Mouse (Mus musculus): ENCODE measurements around the gene Fam168a. TPM values are rescaled to one million over a fixed set of nuclear protein-coding genes. Genes with fewer than 3 reads are reported as not detected.

Gene Fam168a
- polyA plus RNA-seq, 1 experiment from 2014 or later, result 6.3 TPM

DNA sequence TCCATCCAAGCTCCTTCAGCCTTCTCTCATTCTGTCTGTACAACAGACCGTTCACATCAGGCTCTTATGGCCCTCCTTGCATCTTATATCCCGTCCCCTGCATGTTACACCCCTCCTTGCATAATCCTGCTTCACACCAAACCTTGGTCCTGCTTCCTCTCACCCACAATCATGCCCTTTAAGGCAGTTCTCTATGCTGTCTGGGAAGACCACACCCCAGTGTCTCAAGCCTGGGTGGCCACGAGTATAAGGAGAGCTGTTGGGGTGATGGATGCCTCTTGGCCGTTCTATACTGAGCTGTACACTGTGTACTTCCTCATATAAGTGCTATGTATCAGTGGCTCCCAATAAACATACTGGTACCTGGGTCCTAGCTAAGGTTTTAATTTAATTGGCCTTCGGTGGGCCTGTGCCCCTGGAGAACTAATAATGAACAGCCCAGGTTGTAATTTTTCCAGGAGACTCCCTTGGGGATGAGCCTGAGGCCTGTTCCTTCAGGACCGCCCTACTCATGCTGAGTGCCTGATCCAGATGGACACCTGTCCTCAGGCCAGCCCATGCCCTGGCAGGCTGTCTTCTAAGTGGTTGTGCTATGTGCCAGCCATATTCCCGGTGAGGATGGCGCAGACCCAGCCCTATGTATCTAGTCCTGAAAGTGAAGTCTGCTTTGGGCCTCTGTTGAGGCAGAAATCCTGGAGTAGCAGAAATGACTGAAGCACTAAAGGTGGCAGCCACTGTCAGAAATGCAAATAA is 163.6 kb downstream of the Fam168a start:
- Histone ChIP-seq H3K4me1 (ENCODE audit: control insufficient read depth, low read depth, low read length) (peaks cover 12% of the 10 kb centered on the region), H3K9me3 (replicated peaks; ENCODE audit: control insufficient read depth, low read length) (no peaks in the 10 kb centered on the region), H3K4me2 (ENCODE audit: low read depth, low read length) (no peak overlapping the region), H3K9ac (ENCODE audit: low read depth, low read length) (no peak overlapping the region), H3K27ac (ENCODE audit: low read length) (no peak overlapping the region), H3K36me3 (ENCODE audit: control insufficient read depth, insufficient read depth) (no peaks in the 10 kb centered on the region), H3K4me3 (ENCODE audit: low read depth, low read length) (no peak overlapping the region), H3K27me3 (ENCODE audit: control insufficient read depth, insufficient read depth, low read depth, low read length) (no peaks in the 10 kb centered on the region)
- no peak for ATAC-seq (ENCODE audit: low read depth)
- 62% methylated on average over 8 of the region's 8 CpGs for WGBS (ENCODE audit: insufficient replicate concordance)

DNA sequence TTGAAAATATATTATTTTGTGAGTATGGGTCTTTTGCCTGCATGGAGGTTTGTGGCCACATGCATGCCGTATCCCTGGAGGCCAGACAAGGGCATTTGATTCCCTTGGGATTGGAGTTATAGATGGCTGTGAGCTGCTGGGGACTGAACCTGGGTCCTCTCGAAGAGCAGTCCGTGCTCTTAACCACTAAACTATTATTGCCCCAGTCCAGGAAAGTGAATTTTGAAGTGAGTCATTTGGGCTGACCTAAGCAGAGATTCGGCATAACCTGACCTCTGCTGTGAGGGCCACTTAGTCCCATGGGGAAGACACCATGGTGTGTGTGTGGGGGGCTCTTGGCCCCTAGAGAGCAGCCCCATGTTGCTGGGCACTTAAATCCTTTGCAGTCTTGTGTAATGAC is 164.9 kb downstream of the Fam168a start:
- Histone ChIP-seq H3K27me3 (ENCODE audit: control insufficient read depth, insufficient read depth, low read depth, low read length) (no peaks in the 10 kb centered on the region), H3K36me3 (ENCODE audit: control insufficient read depth, insufficient read depth) (no peaks in the 10 kb centered on the region), H3K27ac (ENCODE audit: low read length) (no peak overlapping the region), H3K4me3 (ENCODE audit: low read depth, low read length) (no peak overlapping the region), H3K4me2 (ENCODE audit: low read depth, low read length) (no peak overlapping the region), H3K9me3 (replicated peaks; ENCODE audit: control insufficient read depth, low read length) (no peaks in the 10 kb centered on the region), H3K9ac (ENCODE audit: low read depth, low read length) (no peak overlapping the region), H3K4me1 (ENCODE audit: control insufficient read depth, low read depth, low read length) (peaks cover 12% of the 10 kb centered on the region)
- WGBS (ENCODE audit: insufficient replicate concordance), result 80% methylated on average over 4 of the region's 4 CpGs
- no peak for ATAC-seq (ENCODE audit: low read depth)

DNA sequence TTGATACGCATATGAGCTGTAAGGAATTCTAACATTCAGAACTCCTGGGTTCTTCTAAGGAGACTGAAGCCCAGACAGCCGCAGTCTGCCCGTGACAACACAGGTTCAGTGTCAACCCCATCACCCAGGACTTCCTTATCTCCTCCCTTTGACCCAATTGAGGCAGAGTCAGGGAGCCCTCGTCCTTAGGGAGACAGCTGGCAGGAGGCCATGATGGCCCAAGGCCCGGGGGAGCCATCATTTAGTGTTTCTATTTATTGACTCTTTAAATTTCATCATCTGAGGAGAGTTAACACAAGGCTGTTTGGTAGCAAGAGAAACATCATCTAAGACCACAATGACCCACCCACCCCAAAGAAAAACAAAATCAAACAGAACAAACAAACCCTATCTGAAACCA is 165.5 kb downstream of the Fam168a start:
- H3K9me3 ChIP-seq (replicated peaks; ENCODE audit: control insufficient read depth, low read length), result no peaks in the 10 kb centered on the region
- no peak for ATAC-seq (ENCODE audit: low read depth)
- no peak overlapping the region for H3K4me3 ChIP-seq (ENCODE audit: low read depth, low read length)
- H3K36me3 ChIP-seq (ENCODE audit: control insufficient read depth, insufficient read depth), result no peaks in the 10 kb centered on the region
- no peaks in the 10 kb centered on the region for H3K27me3 ChIP-seq (ENCODE audit: control insufficient read depth, insufficient read depth, low read depth, low read length)
- H3K9ac ChIP-seq (ENCODE audit: low read depth, low read length), result no peak overlapping the region
- no peak overlapping the region for H3K4me2 ChIP-seq (ENCODE audit: low read depth, low read length)
- 55% methylated on average over 5 of the region's 5 CpGs for WGBS (ENCODE audit: insufficient replicate concordance)
- no peak overlapping the region for H3K27ac ChIP-seq (ENCODE audit: low read length)
- H3K4me1 ChIP-seq (ENCODE audit: control insufficient read depth, low read depth, low read length), result peaks cover 12% of the 10 kb centered on the region

DNA sequence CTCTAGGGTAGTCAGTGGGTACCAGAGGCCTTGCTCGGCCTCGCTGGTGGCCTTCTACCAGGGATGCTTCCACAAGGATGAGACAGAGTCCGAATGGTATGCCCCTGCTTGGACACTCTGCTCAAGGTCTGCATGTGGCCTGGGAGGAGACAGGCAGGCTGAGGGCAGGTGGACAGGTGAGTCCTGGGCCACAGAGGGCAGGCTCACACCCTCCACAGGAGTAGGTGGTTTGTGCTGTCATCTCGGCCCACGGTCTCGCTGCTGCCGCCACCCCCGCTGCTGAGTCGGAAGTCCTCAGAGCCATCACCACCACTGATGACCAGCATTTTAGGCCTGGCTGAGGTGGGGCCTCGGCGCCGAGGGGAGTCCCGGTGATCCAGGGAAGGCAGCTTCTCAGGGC is 166.8 kb downstream of the Fam168a start:
- no peak overlapping the region for H3K4me3 ChIP-seq (ENCODE audit: low read depth, low read length)
- H3K9me3 ChIP-seq (replicated peaks; ENCODE audit: control insufficient read depth, low read length), result no peaks in the 10 kb centered on the region
- H3K27me3 ChIP-seq (ENCODE audit: control insufficient read depth, insufficient read depth, low read depth, low read length), result no peaks in the 10 kb centered on the region
- no peak for ATAC-seq (ENCODE audit: low read depth)
- no peak overlapping the region for H3K4me2 ChIP-seq (ENCODE audit: low read depth, low read length)
- no peak overlapping the region for H3K27ac ChIP-seq (ENCODE audit: low read length)
- 84% methylated on average over 13 of the region's 13 CpGs for WGBS (ENCODE audit: insufficient replicate concordance)
- no peak overlapping the region for H3K9ac ChIP-seq (ENCODE audit: low read depth, low read length)
- no peaks in the 10 kb centered on the region for H3K36me3 ChIP-seq (ENCODE audit: control insufficient read depth, insufficient read depth)
- peaks cover 4% of the 10 kb centered on the region for H3K4me1 ChIP-seq (ENCODE audit: control insufficient read depth, low read depth, low read length)

DNA sequence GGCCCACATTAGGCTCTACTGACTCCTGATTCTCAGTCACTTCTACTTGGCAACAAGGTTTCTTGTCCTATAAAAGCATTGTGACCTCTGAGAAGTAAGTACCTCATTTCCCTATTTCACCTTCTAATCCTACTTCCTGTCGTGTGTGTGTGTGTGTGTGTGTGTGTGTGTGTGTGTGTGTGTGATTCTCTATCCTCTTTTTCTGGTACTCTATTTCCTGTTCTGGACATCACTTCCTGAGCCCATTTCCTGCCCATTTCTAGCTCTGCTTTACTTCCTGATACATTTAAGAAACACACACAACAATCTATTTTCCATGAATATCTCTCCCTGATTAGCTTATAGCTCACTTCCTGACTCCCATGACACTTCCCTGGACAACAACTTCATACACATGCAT is 169.4 kb downstream of the Fam168a start:
- H3K9ac ChIP-seq (ENCODE audit: low read depth, low read length), result no peak overlapping the region
- H3K4me3 ChIP-seq (ENCODE audit: low read depth, low read length), result no peak overlapping the region
- H3K4me1 ChIP-seq (ENCODE audit: control insufficient read depth, low read depth, low read length), result peaks cover 5% of the 10 kb centered on the region
- H3K4me2 ChIP-seq (ENCODE audit: low read depth, low read length), result no peak overlapping the region
- H3K27me3 ChIP-seq (ENCODE audit: control insufficient read depth, insufficient read depth, low read depth, low read length), result no peaks in the 10 kb centered on the region
- H3K27ac ChIP-seq (ENCODE audit: low read length), result 0 out of 2 replicates have a peak overlapping the region, but pooled peaks have one; percentile 41
- ATAC-seq (ENCODE audit: low read depth), result no peak
- WGBS (ENCODE audit: insufficient replicate concordance), result 17% methylated on average over 1 of the region's 1 CpGs
- no peaks in the 10 kb centered on the region for H3K36me3 ChIP-seq (ENCODE audit: control insufficient read depth, insufficient read depth)
- H3K9me3 ChIP-seq (replicated peaks; ENCODE audit: control insufficient read depth, low read length), result no peaks in the 10 kb centered on the region

DNA sequence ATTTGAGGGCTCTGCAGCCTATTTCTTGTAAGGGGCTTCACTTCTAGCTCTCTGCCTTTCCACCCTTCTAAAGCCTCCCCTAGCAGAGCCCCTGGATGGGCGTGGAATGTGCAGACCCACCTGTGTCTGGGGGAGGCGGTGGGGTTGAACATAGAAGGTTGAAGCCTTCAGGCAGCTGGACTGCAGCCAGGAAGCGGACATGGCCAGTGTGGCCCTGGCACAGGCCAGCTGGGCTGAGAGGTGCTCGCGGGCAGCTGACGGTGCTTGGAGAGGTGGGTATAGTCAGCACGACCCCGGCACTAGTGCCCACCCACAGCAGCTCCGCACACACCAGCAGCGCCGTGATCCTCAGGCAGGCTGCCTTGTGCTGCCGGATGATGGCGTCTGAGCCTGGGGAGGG is 169.9 kb downstream of the Fam168a start:
- no peaks in the 10 kb centered on the region for H3K27me3 ChIP-seq (ENCODE audit: control insufficient read depth, insufficient read depth, low read depth, low read length)
- no peak for ATAC-seq (ENCODE audit: low read depth)
- no peak overlapping the region for H3K9ac ChIP-seq (ENCODE audit: low read depth, low read length)
- 0 out of 2 replicates have a peak overlapping the region, but pooled peaks have one; percentile 41 for H3K27ac ChIP-seq (ENCODE audit: low read length)
- no peak overlapping the region for H3K4me2 ChIP-seq (ENCODE audit: low read depth, low read length)
- no peak overlapping the region for H3K4me3 ChIP-seq (ENCODE audit: low read depth, low read length)
- H3K4me1 ChIP-seq (ENCODE audit: control insufficient read depth, low read depth, low read length), result peaks cover 5% of the 10 kb centered on the region
- H3K9me3 ChIP-seq (replicated peaks; ENCODE audit: control insufficient read depth, low read length), result no peaks in the 10 kb centered on the region
- H3K36me3 ChIP-seq (ENCODE audit: control insufficient read depth, insufficient read depth), result no peaks in the 10 kb centered on the region
- 70% methylated on average over 13 of the region's 13 CpGs for WGBS (ENCODE audit: insufficient replicate concordance)

DNA sequence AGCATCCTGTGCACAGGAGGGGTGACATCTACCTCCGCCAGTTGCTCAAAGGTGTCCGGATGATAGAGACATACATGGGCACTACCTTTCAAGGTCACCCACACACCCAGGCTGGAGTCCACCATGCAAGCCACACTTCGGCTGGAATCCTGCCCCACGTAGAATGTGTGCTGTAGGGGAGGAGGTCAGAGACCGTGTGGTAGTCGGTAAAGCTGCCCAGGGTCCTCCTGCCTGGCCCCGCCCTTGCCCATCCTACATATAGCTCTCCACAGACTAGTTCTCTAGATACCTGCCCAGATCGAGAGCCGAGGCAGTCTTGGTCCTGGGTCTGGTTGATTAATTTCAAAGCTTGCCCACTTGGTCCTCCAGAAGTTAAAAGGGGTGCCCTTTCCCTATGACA is 170.3 kb downstream of the Fam168a start:
- no peak for ATAC-seq (ENCODE audit: low read depth)
- Histone ChIP-seq H3K36me3 (ENCODE audit: control insufficient read depth, insufficient read depth) (no peaks in the 10 kb centered on the region), H3K27me3 (ENCODE audit: control insufficient read depth, insufficient read depth, low read depth, low read length) (no peaks in the 10 kb centered on the region), H3K9ac (ENCODE audit: low read depth, low read length) (no peak overlapping the region), H3K4me1 (ENCODE audit: control insufficient read depth, low read depth, low read length) (peaks cover 5% of the 10 kb centered on the region), H3K4me3 (ENCODE audit: low read depth, low read length) (no peak overlapping the region), H3K4me2 (ENCODE audit: low read depth, low read length) (no peak overlapping the region), H3K9me3 (replicated peaks; ENCODE audit: control insufficient read depth, low read length) (no peaks in the 10 kb centered on the region), H3K27ac (ENCODE audit: low read length) (no peak overlapping the region)
- 68% methylated on average over 9 of the region's 9 CpGs for WGBS (ENCODE audit: insufficient replicate concordance)

DNA sequence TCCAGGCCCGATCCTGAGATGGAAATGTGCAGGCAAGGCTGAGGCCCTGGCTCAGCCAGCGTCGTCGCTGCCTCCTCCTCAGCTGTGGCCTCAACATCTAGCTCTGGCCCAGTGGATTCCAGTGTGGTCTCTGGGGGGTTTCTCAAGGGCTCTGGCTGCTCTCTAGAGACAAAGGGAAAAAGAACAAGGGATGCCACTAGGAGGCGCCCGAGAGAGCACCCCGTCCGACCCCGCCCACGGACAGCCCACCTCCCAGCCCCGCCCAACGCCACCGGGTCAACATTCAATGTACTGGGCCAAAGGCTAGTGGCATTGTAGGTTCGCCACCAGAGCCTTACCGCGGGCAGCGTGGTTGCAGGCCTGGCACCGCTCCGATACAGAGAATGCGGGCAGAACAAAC is 173.2 kb downstream of the Fam168a start:
- 18% methylated on average over 20 of the region's 20 CpGs for WGBS (ENCODE audit: insufficient replicate concordance)
- peak; percentile 25; the same call in 1 of the 2 replicates for ATAC-seq (ENCODE audit: low read depth)
- Histone ChIP-seq H3K4me1 (ENCODE audit: control insufficient read depth, low read depth, low read length) (peaks cover 5% of the 10 kb centered on the region), H3K27ac (ENCODE audit: low read length) (no peak overlapping the region), H3K4me3 (ENCODE audit: low read depth, low read length) (peak overlapping the region; percentile 22), H3K36me3 (ENCODE audit: control insufficient read depth, insufficient read depth) (no peaks in the 10 kb centered on the region), H3K9ac (ENCODE audit: low read depth, low read length) (no peak overlapping the region), H3K9me3 (replicated peaks; ENCODE audit: control insufficient read depth, low read length) (no peaks in the 10 kb centered on the region), H3K4me2 (ENCODE audit: low read depth, low read length) (peak overlapping the region; percentile 31; the same call in 1 of the 2 replicates), H3K27me3 (ENCODE audit: control insufficient read depth, insufficient read depth, low read depth, low read length) (no peaks in the 10 kb centered on the region)

DNA sequence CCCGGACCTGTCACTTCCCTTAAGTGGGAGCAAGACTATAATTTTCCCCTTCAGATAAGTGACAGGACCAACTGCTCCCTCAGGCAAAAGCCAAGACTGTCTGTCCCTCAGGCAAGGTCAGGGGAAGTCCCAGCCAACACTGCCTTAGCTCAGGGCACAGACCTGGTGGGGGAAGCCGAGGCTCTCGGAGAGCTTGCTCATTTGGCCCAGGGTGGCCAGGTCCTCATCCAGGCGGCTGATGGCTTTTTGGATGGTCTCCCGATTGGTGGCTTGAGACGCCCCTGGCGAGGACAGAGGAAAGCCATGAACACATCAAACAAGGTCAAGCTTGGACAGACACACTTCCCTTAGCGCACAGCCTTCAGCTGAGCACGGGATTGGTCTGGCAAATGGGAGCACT is 175.1 kb downstream of the Fam168a start:
- Histone ChIP-seq H3K9me3 (replicated peaks; ENCODE audit: control insufficient read depth, low read length) (no peaks in the 10 kb centered on the region), H3K4me2 (ENCODE audit: low read depth, low read length) (no peak overlapping the region), H3K9ac (ENCODE audit: low read depth, low read length) (no peak overlapping the region), H3K27me3 (ENCODE audit: control insufficient read depth, insufficient read depth, low read depth, low read length) (no peaks in the 10 kb centered on the region), H3K4me3 (ENCODE audit: low read depth, low read length) (no peak overlapping the region), H3K4me1 (ENCODE audit: control insufficient read depth, low read depth, low read length) (peaks cover 5% of the 10 kb centered on the region), H3K27ac (ENCODE audit: low read length) (no peak overlapping the region), H3K36me3 (ENCODE audit: control insufficient read depth, insufficient read depth) (no peaks in the 10 kb centered on the region)
- no peak for ATAC-seq (ENCODE audit: low read depth)
- 75% methylated on average over 9 of the region's 9 CpGs for WGBS (ENCODE audit: insufficient replicate concordance)

Data from liver, embryonic 16.5 days (tissue).